Mouse (Mus musculus): ENCODE data around the gene Aff3. TPM values are rescaled to one million over a fixed set of nuclear protein-coding genes. Genes with fewer than 3 reads are reported as not detected.

Gene Aff3
- polyA plus RNA-seq, 1 experiment from 2014 or later, result 1.9 TPM

DNA sequence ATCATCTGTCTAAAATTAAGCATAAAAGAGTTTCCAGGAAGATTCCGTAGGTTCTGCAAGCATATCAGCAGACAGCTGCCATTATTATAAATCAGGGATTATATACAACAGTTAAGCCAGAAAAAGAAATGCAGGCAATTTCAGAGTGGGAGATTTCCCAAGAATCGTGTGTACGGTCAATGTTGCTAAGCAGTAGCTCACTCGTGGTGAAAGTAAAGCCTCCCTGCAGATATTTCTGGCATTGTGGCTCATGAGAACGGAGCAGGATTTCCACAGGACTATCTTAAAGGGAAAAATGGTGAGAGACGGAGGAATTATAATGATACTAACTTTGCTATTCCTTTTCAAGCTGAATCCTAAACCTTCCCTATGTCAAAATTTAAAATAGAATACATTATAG lies 76.0 kb downstream of the Aff3 start:
- no peak for DNase-seq (ENCODE audit: low spot score)
- Histone ChIP-seq H3K4me2 (replicated peaks; ENCODE audit: low read depth) (no peak overlapping the region), H3K4me1 (replicated peaks; ENCODE audit: control insufficient read depth, insufficient read depth) (no peaks in the 10 kb centered on the region), H3K4me3 (ENCODE audit: low read depth, low read length) (no peak overlapping the region), H3K9ac (ENCODE audit: low read length) (no peak overlapping the region), H3K9me3 (ENCODE audit: control insufficient read depth, low read length) (no peaks in the 10 kb centered on the region), H3K27me3 (ENCODE audit: control insufficient read depth, insufficient read depth, low read length) (no peaks in the 10 kb centered on the region), H3K36me3 (ENCODE audit: control insufficient read depth, insufficient read depth, low read length) (no peaks in the 10 kb centered on the region), H3K27ac (replicated peaks) (no peak overlapping the region)
- no peak for ATAC-seq (ENCODE audit: low FRiP score, low TSS enrichment)
- 51% methylated on average over 6 of the region's 6 CpGs for WGBS
- no peak for TF ChIP-seq CTCF (IDR thresholded peaks at IDR 0.05; ENCODE audit: low read depth)
- no peak for TF ChIP-seq EP300 (optimal IDR thresholded peaks at IDR 0.05)

DNA sequence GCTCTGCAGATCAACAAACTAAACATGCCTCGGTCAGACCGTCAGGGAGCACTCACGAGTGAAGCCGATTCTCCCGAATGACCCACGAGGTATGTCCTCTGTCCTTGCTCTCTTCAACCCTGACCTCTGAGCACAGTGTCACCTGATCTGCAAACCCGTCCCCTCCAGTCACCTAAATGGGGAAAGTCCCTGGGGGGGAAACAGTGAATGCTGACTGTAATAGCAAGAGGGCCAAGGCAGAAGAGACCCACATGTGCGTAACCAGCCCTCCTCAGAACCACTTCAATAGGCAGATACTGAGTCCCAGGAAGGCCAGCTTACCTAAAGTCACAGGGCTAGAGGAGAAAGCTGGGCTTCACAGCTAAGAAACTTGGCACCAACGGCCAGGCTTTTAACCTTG lies 82.4 kb downstream of the Aff3 start:
- no peak for DNase-seq (ENCODE audit: low spot score)
- no peak overlapping the region for H3K4me2 ChIP-seq (replicated peaks; ENCODE audit: low read depth)

DNA sequence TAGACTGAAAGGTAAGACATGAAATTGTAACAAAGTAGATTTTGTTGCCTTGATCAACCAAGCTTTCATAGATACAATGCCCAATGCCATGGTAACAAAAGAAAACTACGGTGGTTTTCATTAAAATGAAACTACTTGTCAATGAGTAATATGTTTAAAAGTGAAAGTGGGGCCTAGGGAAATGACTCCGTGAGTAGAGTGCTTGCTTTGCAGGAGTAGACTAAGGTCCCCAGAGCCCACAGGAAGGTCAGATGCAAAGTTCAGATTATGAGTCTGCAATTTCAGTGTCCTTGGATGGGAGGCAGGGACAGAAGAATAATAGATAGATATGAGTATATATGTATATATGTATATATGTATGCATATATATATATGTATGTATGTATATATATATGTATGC lies 84.2 kb downstream of the Aff3 start:
- Histone ChIP-seq H3K36me3 (ENCODE audit: control insufficient read depth, insufficient read depth, low read length) (no peaks in the 10 kb centered on the region), H3K9me3 (ENCODE audit: control insufficient read depth, low read length) (no peaks in the 10 kb centered on the region), H3K27me3 (ENCODE audit: control insufficient read depth, insufficient read depth, low read length) (no peaks in the 10 kb centered on the region), H3K4me3 (ENCODE audit: low read depth, low read length) (no peak overlapping the region), H3K4me1 (replicated peaks; ENCODE audit: control insufficient read depth, insufficient read depth) (no peaks in the 10 kb centered on the region), H3K27ac (replicated peaks) (no peak overlapping the region), H3K9ac (ENCODE audit: low read length) (no peak overlapping the region), H3K4me2 (replicated peaks; ENCODE audit: low read depth) (no peak overlapping the region)
- no peak for DNase-seq (ENCODE audit: low spot score)
- 69% methylated on average over 2 of the region's 2 CpGs for WGBS
- TF ChIP-seq CTCF (IDR thresholded peaks at IDR 0.05; ENCODE audit: low read depth), result no peak
- no peak for TF ChIP-seq EP300 (optimal IDR thresholded peaks at IDR 0.05)
- ATAC-seq (ENCODE audit: low FRiP score, low TSS enrichment), result no peak

More for the DNA sequence above, 82.4 kb downstream of the Aff3 start:
- TF ChIP-seq EP300 (optimal IDR thresholded peaks at IDR 0.05), result no peak
- TF ChIP-seq CTCF (IDR thresholded peaks at IDR 0.05; ENCODE audit: low read depth), result no peak
- 77% methylated on average over 9 of the region's 9 CpGs for WGBS
- Histone ChIP-seq H3K4me1 (replicated peaks; ENCODE audit: control insufficient read depth, insufficient read depth) (no peaks in the 10 kb centered on the region), H3K27me3 (ENCODE audit: control insufficient read depth, insufficient read depth, low read length) (no peaks in the 10 kb centered on the region), H3K4me3 (ENCODE audit: low read depth, low read length) (no peak overlapping the region), H3K36me3 (ENCODE audit: control insufficient read depth, insufficient read depth, low read length) (no peaks in the 10 kb centered on the region), H3K27ac (replicated peaks) (no peak overlapping the region), H3K9ac (ENCODE audit: low read length) (no peak overlapping the region), H3K9me3 (ENCODE audit: control insufficient read depth, low read length) (no peaks in the 10 kb centered on the region)
- no peak for ATAC-seq (ENCODE audit: low FRiP score, low TSS enrichment)

DNA sequence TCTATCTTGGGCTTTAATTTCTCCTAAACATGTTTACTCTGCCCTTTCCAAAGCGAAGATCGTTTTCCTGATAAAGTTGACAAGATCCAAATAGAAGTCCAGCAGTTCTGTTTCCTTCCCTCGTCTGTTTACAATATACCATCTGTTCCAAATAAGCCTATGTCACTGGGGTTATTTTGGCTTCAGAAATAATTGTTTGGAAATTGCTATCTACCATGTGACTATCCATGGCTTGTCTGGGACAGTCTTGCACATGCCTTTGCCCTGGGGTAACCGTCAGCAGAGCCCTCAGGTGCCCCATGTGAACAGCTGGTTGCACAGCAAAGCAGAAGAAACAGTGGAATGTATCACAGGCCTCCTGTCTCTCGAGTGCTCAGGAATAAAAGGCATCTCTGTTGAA lies 86.4 kb downstream of the Aff3 start:
- Histone ChIP-seq H3K4me3 (ENCODE audit: low read depth, low read length) (no peak overlapping the region), H3K4me2 (replicated peaks; ENCODE audit: low read depth) (no peak overlapping the region), H3K9ac (ENCODE audit: low read length) (no peak overlapping the region), H3K27me3 (ENCODE audit: control insufficient read depth, insufficient read depth, low read length) (no peaks in the 10 kb centered on the region), H3K36me3 (ENCODE audit: control insufficient read depth, insufficient read depth, low read length) (no peaks in the 10 kb centered on the region), H3K4me1 (replicated peaks; ENCODE audit: control insufficient read depth, insufficient read depth) (no peaks in the 10 kb centered on the region), H3K9me3 (ENCODE audit: control insufficient read depth, low read length) (no peaks in the 10 kb centered on the region), H3K27ac (replicated peaks) (no peak overlapping the region)
- TF ChIP-seq EP300 (optimal IDR thresholded peaks at IDR 0.05) (no peak), CTCF (IDR thresholded peaks at IDR 0.05; ENCODE audit: low read depth) (no peak)
- WGBS, result 44% methylated on average over 5 of the region's 5 CpGs
- ATAC-seq (ENCODE audit: low FRiP score, low TSS enrichment), result no peak
- DNase-seq (ENCODE audit: low spot score), result no peak

DNA sequence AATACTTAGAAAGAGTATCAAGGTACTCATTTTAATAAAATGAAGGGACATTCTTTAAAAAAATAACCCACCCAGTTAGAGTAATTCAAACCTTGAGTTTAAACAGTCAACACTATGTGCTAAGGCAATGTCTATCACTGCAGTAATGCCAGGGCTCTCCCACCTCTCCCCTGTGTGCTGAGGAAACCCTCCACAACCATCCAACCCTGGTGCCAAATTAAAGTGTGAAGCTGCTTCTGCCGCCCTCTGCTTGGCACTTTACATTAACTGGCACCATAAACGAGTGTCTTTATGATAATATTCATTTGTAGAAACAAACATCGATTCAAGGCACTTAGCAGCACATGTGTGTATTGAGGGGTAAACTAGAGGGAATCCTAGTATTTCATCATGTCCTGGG lies 97.0 kb downstream of the Aff3 start:
- H3K4me3 ChIP-seq (ENCODE audit: low read depth, low read length), result no peak overlapping the region
- H3K27me3 ChIP-seq (ENCODE audit: control insufficient read depth, insufficient read depth, low read length), result no peaks in the 10 kb centered on the region
- no peak for DNase-seq (ENCODE audit: low spot score)
- no peaks in the 10 kb centered on the region for H3K4me1 ChIP-seq (replicated peaks; ENCODE audit: control insufficient read depth, insufficient read depth)
- no peaks in the 10 kb centered on the region for H3K36me3 ChIP-seq (ENCODE audit: control insufficient read depth, insufficient read depth, low read length)
- 58% methylated on average over 3 of the region's 3 CpGs for WGBS
- H3K9ac ChIP-seq (ENCODE audit: low read length), result no peak overlapping the region
- H3K27ac ChIP-seq (replicated peaks), result no peak overlapping the region
- ATAC-seq (ENCODE audit: low FRiP score, low TSS enrichment), result no peak
- no peaks in the 10 kb centered on the region for H3K9me3 ChIP-seq (ENCODE audit: control insufficient read depth, low read length)
- H3K4me2 ChIP-seq (replicated peaks; ENCODE audit: low read depth), result no peak overlapping the region
- TF ChIP-seq CTCF (IDR thresholded peaks at IDR 0.05; ENCODE audit: low read depth), result no peak

DNA sequence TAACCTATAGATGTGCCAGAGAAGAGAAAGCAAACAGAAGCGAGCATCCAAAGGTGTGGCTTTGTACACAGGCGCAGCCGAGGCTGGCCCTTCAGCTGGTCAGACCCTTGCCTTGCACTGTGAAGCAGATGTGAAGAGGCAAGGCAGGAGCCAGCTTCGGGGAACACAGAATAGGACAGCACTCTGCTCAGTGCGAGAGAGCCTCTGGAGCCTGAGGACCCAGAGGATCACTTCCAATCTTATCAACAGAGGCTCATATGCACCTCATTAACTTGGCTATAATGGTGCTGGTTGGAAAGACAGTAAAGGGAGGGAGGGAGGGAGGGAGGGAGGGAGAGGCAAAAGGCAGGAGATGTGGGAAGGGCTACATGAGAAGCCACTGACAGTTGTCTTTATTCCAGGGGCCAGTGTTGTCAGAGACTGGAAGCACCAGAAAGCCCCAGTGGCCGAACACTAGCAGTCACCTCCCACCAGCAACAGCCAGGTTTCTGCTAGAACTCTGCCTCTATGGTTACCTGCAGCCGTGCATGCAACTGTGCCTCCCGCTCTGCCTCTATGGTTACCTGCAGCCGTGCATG lies 98.6 kb downstream of the Aff3 start:
- no peak for ATAC-seq (ENCODE audit: low FRiP score, low TSS enrichment)
- DNase-seq (ENCODE audit: low spot score), result no peak
- no peak overlapping the region for H3K4me2 ChIP-seq (replicated peaks; ENCODE audit: low read depth)

More for the DNA sequence above, 98.6 kb downstream of the Aff3 start:
- Histone ChIP-seq H3K36me3 (ENCODE audit: control insufficient read depth, insufficient read depth, low read length) (no peaks in the 10 kb centered on the region), H3K4me3 (ENCODE audit: low read depth, low read length) (no peak overlapping the region), H3K9me3 (ENCODE audit: control insufficient read depth, low read length) (no peaks in the 10 kb centered on the region), H3K4me1 (replicated peaks; ENCODE audit: control insufficient read depth, insufficient read depth) (no peaks in the 10 kb centered on the region), H3K27ac (replicated peaks) (no peak overlapping the region), H3K27me3 (ENCODE audit: control insufficient read depth, insufficient read depth, low read length) (no peaks in the 10 kb centered on the region), H3K9ac (ENCODE audit: low read length) (no peak overlapping the region)
- no peak for TF ChIP-seq CTCF (IDR thresholded peaks at IDR 0.05; ENCODE audit: low read depth)
- no peak for TF ChIP-seq EP300 (optimal IDR thresholded peaks at IDR 0.05)
- WGBS, result 40% methylated on average over 9 of the region's 9 CpGs

All from stomach, postnatal 0 days (tissue).